Mouse (Mus musculus) CH12.LX (cell line): ENCODE measurements at regions not wholly inside any gene's neighbourhood (a gene's known extent, or its start where the extent isn't known, plus 50 kb on each side); places are given as distances from the start of the nearest gene placed in this dataset.

Experiments used
- DNase-seq: peaks from one replicate; pipeline ENCODE4 v3.0.0-alpha.2; 2013; ENCODE audit errors: extremely low read depth
- H3K27ac ChIP-seq: 2 replicates; pipeline ENCODE4 v1.5.1; 2012; ENCODE audit warnings: low read depth, mild to moderate bottlenecking, control low read depth, moderate library complexity; ENCODE audit not compliant: insufficient read depth
- H3K27me3 ChIP-seq: replicated peaks from 2 replicates; pipeline ENCODE3; 2012; ENCODE audit warnings: inconsistent platforms
- H3K36me3 ChIP-seq, 2 experiments: replicated peaks in 1 of 2; 2 replicates each; pipeline versions ENCODE3 to v1.6.1; 2012; ENCODE audit warnings: inconsistent platforms in 1 of 2, low read length in 1 of 2, mild to moderate bottlenecking in 1 of 2, mixed read lengths in 1 of 2, moderate library complexity in 1 of 2; ENCODE audit not compliant: control insufficient read depth in 1 of 2, insufficient read depth in 1 of 2
- H3K4me1 ChIP-seq, 2 experiments: 2 replicates each; pipeline ENCODE4 v1.6.1; 2012; ENCODE audit warnings: inconsistent platforms in 1 of 2, moderate library complexity in 1 of 2; ENCODE audit not compliant: insufficient read depth in 2 of 2, control insufficient read depth in 1 of 2
- H3K4me2 ChIP-seq: 2 replicates; pipeline ENCODE4 v1.6.1; 2012; ENCODE audit warnings: low read depth, mild to moderate bottlenecking, control low read depth; ENCODE audit not compliant: poor library complexity, insufficient read depth, severe bottlenecking
- H3K4me3 ChIP-seq, 3 experiments: fragments of 150-350 bp in 1 of 3; sonication (generic) in 1 of 3; replicated peaks in 1 of 3; 2 replicates each; pipeline versions ENCODE3 to v1.5.1; 2011 to 2012; ENCODE audit warnings: low read depth in 2 of 3, low read length in 2 of 3, mild to moderate bottlenecking in 2 of 3, moderate library complexity in 2 of 3, control low read depth in 1 of 3, improper control_type of control experiment in 1 of 3, inconsistent platforms in 1 of 3, mixed read lengths in 1 of 3; ENCODE audit not compliant: poor library complexity in 1 of 3
- H3K79me2 ChIP-seq: replicated peaks from 2 replicates; pipeline ENCODE4 v1.6.1; 2012; ENCODE audit warnings: mild to moderate bottlenecking, moderate library complexity; ENCODE audit not compliant: control insufficient read depth, poor library complexity, insufficient read depth, severe bottlenecking; ENCODE audit errors: extremely low read depth
- H3K9ac ChIP-seq: 2 replicates; pipeline ENCODE4 v1.6.1; 2012; ENCODE audit warnings: low read depth, mild to moderate bottlenecking, control low read depth, moderate library complexity; ENCODE audit not compliant: insufficient read depth
- H3K9me3 ChIP-seq: replicated peaks from 2 replicates; pipeline ENCODE3; 2012; ENCODE audit warnings: low read length, inconsistent platforms, mixed read lengths
- BHLHE40 ChIP-seq: IDR thresholded peaks from 2 replicates; pipeline ENCODE4 v1.6.1; 2011; ENCODE audit warnings: mild to moderate bottlenecking, low read depth, low read length, improper control_type of control experiment
- CTCF ChIP-seq, 2 experiments: IDR thresholded peaks in 1 of 2; conservative IDR thresholded peaks in 1 of 2; 2 replicates each; pipeline ENCODE4 v1.5.1; 2011 to 2012; ENCODE audit warnings: low read depth in 2 of 2, low read length in 2 of 2, improper control_type of control experiment in 1 of 2, inconsistent platforms in 1 of 2, mild to moderate bottlenecking in 1 of 2, moderate library complexity in 1 of 2
- ELF1 ChIP-seq: IDR thresholded peaks from 2 replicates; pipeline ENCODE4 v1.6.1; 2014; ENCODE audit warnings: low read depth, mild to moderate bottlenecking, inconsistent platforms, low read length, improper control_type of control experiment
- EP300 ChIP-seq: IDR thresholded peaks from 2 replicates; pipeline ENCODE4 v1.6.1; 2011; ENCODE audit warnings: low read length, improper control_type of control experiment
- ETS1 ChIP-seq: conservative IDR thresholded peaks from 2 replicates; pipeline ENCODE4 v1.6.1; 2012; ENCODE audit warnings: low read depth, mild to moderate bottlenecking, inconsistent platforms, low read length, improper control_type of control experiment, moderate library complexity
- JUN ChIP-seq: IDR thresholded peaks from 2 replicates; pipeline ENCODE4 v1.6.1; 2011; ENCODE audit warnings: low read depth, mild to moderate bottlenecking, low read length, improper control_type of control experiment, moderate library complexity; ENCODE audit not compliant: insufficient read depth
- JUND ChIP-seq: conservative IDR thresholded peaks from 2 replicates; pipeline ENCODE4 v1.6.1; 2011; ENCODE audit warnings: low read depth, low read length, improper control_type of control experiment
- KAT2A ChIP-seq: IDR thresholded peaks from 2 replicates; pipeline ENCODE4 v1.6.1; 2012; ENCODE audit warnings: low read length, improper control_type of control experiment, inconsistent platforms; ENCODE audit not compliant: insufficient replicate concordance
- MAX ChIP-seq: IDR thresholded peaks from 2 replicates; pipeline ENCODE4 v1.6.1; 2011; ENCODE audit warnings: low read length, improper control_type of control experiment
- MAZ ChIP-seq: IDR thresholded peaks from 2 replicates; pipeline ENCODE4 v1.6.1; 2012; ENCODE audit warnings: low read depth, mild to moderate bottlenecking, inconsistent platforms, low read length, improper control_type of control experiment, moderate library complexity
- MEF2A ChIP-seq: IDR thresholded peaks from 2 replicates; pipeline ENCODE4 v1.6.1; 2014; ENCODE audit warnings: low read depth, mild to moderate bottlenecking, inconsistent platforms, low read length, improper control_type of control experiment, borderline replicate concordance
- NELFE ChIP-seq: IDR thresholded peaks from 2 replicates; pipeline ENCODE4 v1.6.1; 2011; ENCODE audit warnings: low read depth, low read length, improper control_type of control experiment
- PAX5 ChIP-seq: IDR thresholded peaks from 2 replicates; pipeline ENCODE4 v1.6.1; 2012; ENCODE audit warnings: low read length, inconsistent platforms, mixed read lengths
- POLR2AphosphoS2 ChIP-seq: IDR thresholded peaks from 2 replicates; pipeline ENCODE4 v1.6.1; 2011; ENCODE audit warnings: low read depth, low read length, improper control_type of control experiment
- RCOR1 ChIP-seq: conservative IDR thresholded peaks from 2 replicates; pipeline ENCODE4 v1.6.1; 2012; ENCODE audit warnings: low read depth, mild to moderate bottlenecking, inconsistent platforms, low read length, improper control_type of control experiment
- SIN3A ChIP-seq: IDR thresholded peaks from 2 replicates; pipeline ENCODE4 v1.6.1; 2012; ENCODE audit warnings: low read length, improper control_type of control experiment, inconsistent platforms
- SMC3 ChIP-seq: IDR thresholded peaks from 2 replicates; pipeline ENCODE4 v1.6.1; 2011; ENCODE audit warnings: low read depth, low read length, improper control_type of control experiment
- TCF12 ChIP-seq: IDR thresholded peaks from 2 replicates; pipeline ENCODE4 v1.6.1; 2014; ENCODE audit warnings: low read depth, mild to moderate bottlenecking, inconsistent platforms, low read length, improper control_type of control experiment
- UBTF ChIP-seq: IDR thresholded peaks from 2 replicates; pipeline ENCODE4 v1.6.1; 2012; ENCODE audit warnings: low read depth, mild to moderate bottlenecking, inconsistent platforms, low read length, improper control_type of control experiment, moderate library complexity
- USF1 ChIP-seq: IDR thresholded peaks from 2 replicates; pipeline ENCODE4 v1.6.1; 2014; ENCODE audit warnings: low read depth, mild to moderate bottlenecking, inconsistent platforms, low read length, improper control_type of control experiment
- USF2 ChIP-seq: conservative IDR thresholded peaks from 2 replicates; pipeline ENCODE4 v1.6.1; 2011; ENCODE audit warnings: low read depth, low read length, improper control_type of control experiment
- ZMIZ1 ChIP-seq: IDR thresholded peaks from 2 replicates; pipeline ENCODE4 v1.6.1; 2012; ENCODE audit warnings: low read depth, mild to moderate bottlenecking, inconsistent platforms, low read length, improper control_type of control experiment
- dilution Hi-C: fragments of 300-500 bp; cut with MboI; formaldehyde crosslinking; loops from 2 replicates; pipeline ENCODE4 v1.14.3; 2020; ENCODE audit warnings: low sequenced_read_pairs; ENCODE audit not compliant: extremely low pct_unique_long_range_greater_than_20kb, extremely low pct_ligation_motif_present
- in situ Hi-C: fragments of 300-500 bp; cut with MboI; formaldehyde crosslinking; loops from 3 replicates; pipeline ENCODE4 v1.14.3; 2019; ENCODE audit warnings: low sequenced_read_pairs, low pct_ligation_motif_present, low pct_unique_long_range_greater_than_20kb, mixed read lengths

GRCm38 (mm10) chr10:96874646-96875045 is 257.8 kb downstream of the Btg1 start:
- DNase-seq: no peak
- in situ Hi-C loops: no loop called here
- Histone ChIP-seq H3K4me3 (no peak overlapping the region), H3K4me1 (no peaks in the 10 kb centered on the region), H3K9me3 (no peaks in the 10 kb centered on the region), H3K79me2 (no peaks in the 10 kb centered on the region), H3K27me3 (no peaks in the 10 kb centered on the region), H3K27ac (no peak overlapping the region), H3K9ac (no peak overlapping the region), H3K36me3 (no peaks in the 10 kb centered on the region), H3K4me2 (no peak overlapping the region)
- dilution Hi-C loops: no loop called here
- no peak for TF ChIP-seq CTCF (conservative IDR thresholded peaks at IDR 0.05 in 1 of 2, IDR thresholded peaks at IDR 0.05 in 1 of 2; ENCODE audit: low read depth in 2 of 2, low read length in 2 of 2)
- no peak for TF ChIP-seq JUND
- TF ChIP-seq UBTF: no peak
- no peak for TF ChIP-seq JUN
- TF ChIP-seq MAZ: no peak

- dilution Hi-C loops: no loop called here
- Histone ChIP-seq H3K4me1 (no peaks in the 10 kb centered on the region), H3K27ac (no peak overlapping the region), H3K27me3 (no peaks in the 10 kb centered on the region), H3K36me3 (no peaks in the 10 kb centered on the region), H3K4me3 (no peak overlapping the region), H3K9ac (no peak overlapping the region), H3K4me2 (no peak overlapping the region), H3K9me3 (no peaks in the 10 kb centered on the region), H3K79me2 (no peaks in the 10 kb centered on the region)
- no peak for DNase-seq
- TF ChIP-seq ETS1: no peak
- no peak for TF ChIP-seq SMC3
- TF ChIP-seq MEF2A: no peak
- TF ChIP-seq SIN3A: no peak
- no peak for TF ChIP-seq RCOR1
- TF ChIP-seq NELFE: no peak
- TF ChIP-seq MAX: no peak
- TF ChIP-seq ELF1: no peak
- TF ChIP-seq BHLHE40: no peak
- TF ChIP-seq EP300: no peak
- TF ChIP-seq USF1: no peak
- no peak for TF ChIP-seq POLR2AphosphoS2
- TF ChIP-seq TCF12: no peak
- no peak for TF ChIP-seq KAT2A
- TF ChIP-seq PAX5: no peak
- no peak for TF ChIP-seq USF2
- no peak for TF ChIP-seq ZMIZ1
- TF ChIP-seq JUN: no peak
- in situ Hi-C loops: no loop called here
Measured at GRCm38 (mm10) chr10:96875676-96876075, 258.9 kb downstream of the Btg1 start.
